Mouse (Mus musculus) liver, adult (tissue): ENCODE results near the gene Tpmt.

ENCODE experiments used
- GATA4 ChIP-seq: IDR thresholded peaks from 2 replicates; pipeline ENCODE4 v1.6.1; 2014; ENCODE audit warnings: mild to moderate bottlenecking, low read length; ENCODE audit not compliant: insufficient replicate concordance

Gene Tpmt

GRCm38 (mm10) chr13:47050009-47050408 is 5.5 kb upstream of the Tpmt start:
- no peak for TF ChIP-seq GATA4

DNA sequence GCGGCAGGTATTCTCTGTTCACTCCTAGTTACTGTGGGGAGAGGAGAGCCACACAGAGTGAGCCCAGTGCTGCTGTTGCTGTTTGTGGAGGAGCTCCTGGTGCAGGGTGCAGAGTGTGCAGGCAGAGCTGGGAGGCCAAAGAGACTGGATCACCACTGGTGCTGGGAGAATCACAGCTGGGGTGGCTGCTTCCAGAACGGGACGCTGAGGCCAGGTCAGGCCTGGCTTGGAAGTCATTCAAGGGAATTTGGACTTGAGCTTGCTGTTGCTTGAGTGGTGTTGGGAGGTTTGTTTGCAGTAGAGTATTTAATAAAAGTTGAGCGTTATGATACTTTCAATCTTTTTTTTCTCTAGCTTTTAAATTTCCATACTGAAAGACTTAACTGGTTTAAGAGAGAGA is 3.5 kb upstream of the Tpmt start:
- TF ChIP-seq GATA4: no peak

- TF ChIP-seq GATA4: no peak
Measured at GRCm38 (mm10) chr13:47043833-47044616, 512 bp downstream of the Tpmt start.

DNA sequence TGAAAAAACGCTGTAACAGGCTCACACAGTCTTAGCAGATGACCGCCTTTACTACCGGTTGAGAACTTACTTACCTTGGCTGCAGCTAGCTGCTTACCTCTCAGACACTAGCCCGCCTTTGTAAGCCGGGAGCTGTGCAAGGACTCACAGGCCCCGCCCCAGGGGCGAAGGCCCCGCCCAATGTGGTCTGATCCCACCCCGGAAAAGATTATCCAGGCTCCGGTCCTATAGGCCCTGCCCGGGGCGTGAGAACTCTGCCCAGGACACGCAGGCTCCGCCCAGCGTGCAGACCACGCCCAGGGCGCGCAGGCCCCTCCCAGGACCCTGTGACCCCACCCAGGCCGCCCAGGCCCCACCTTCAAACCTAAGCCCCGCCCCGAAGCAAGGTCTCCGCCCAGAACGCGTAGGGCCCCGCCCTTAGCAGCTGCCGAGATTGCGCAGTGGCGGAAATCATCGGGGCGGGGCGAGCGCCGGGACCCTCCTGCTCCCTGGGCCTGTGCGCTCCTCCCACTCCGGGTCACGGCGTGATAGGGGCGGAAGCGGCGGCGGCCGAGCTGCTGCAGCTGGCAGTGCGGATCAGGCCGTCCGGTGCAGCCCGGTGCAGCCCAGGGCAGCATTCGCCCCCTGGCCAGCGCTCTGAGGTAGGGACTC is 1.4 kb downstream of the Tpmt start, which contains the start of gene Kdm1b:
TSS of gene Kdm1b (plus strand) at position 470 of the 651 bp plus-strand sequence.
- TF ChIP-seq GATA4: peak; percentile 76; the same call in 1 of the 2 replicates

DNA sequence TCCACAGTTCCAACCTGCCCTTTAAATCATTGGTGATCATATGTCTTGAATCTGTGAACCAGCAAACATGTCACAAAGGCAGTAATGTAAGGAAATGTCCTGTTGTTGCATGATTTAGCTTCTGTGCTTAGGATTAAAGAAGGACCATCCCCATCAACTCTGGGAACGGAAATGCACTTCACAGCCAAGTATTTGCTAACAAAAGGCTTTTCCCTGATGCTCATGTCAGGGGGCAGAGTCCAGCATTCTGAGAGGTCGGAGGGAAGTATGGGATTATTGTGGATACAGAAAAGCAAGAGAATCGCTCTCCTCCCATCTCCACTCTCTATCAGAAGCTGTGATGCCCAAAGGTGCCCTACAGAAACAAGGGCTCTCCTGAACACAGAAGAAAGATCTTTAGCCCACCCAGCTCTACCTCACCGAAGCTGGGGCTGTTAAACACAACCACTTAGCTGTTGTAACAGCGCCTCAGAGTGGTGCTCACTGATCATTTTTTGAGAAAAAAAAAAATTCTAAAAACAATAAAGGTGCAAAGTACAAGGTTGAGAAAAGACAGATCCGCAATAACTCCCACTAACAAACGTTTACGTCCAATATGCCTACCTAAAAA is 2.4 kb downstream of the Tpmt start:
- no peak for TF ChIP-seq GATA4

DNA sequence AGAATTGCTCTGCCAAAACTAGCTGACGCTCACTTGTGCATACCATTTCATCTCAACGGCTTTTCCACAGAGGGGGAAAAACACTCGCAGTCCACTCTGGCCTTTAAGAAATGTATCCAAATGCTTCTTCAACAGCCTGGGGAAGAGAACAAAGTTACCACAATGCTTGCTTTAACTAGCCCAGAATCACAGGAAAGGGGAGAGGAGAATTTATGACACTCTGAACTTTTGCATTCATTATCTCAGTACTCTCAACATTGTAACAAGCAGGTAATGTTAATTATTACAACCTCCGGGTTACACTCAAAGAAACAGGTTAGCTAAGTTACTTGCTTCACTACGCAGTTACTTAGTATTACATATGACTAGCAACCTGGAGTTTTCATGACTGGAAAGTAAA is 4.5 kb downstream of the Tpmt start:
- no peak for TF ChIP-seq GATA4

DNA sequence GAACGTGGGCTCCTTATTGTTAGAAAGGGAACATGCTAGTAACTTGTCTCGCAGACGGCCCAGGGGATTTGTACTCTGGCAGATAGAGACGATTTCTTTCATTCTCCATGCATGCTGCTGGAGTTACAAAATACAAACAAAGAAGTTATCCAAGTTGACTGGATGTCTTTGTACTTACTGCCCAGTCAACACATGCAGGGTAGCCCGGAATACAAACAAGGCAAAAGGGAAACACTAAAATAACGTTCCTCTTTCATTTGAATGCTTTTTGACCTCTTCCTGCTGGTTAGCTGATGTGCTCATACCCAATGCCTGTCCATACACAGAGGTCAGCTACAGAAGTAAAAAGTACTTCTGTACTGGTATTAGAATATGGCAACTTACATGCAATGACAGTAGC is 6.6 kb downstream of the Tpmt start:
- TF ChIP-seq GATA4: no peak

GRCm38 (mm10) chr13:47033602-47034001 is 10.9 kb downstream of the Tpmt start:
- TF ChIP-seq GATA4: no peak

- TF ChIP-seq GATA4: no peak
Measured at GRCm38 (mm10) chr13:47030376-47031107, 14.0 kb downstream of the Tpmt start.

DNA sequence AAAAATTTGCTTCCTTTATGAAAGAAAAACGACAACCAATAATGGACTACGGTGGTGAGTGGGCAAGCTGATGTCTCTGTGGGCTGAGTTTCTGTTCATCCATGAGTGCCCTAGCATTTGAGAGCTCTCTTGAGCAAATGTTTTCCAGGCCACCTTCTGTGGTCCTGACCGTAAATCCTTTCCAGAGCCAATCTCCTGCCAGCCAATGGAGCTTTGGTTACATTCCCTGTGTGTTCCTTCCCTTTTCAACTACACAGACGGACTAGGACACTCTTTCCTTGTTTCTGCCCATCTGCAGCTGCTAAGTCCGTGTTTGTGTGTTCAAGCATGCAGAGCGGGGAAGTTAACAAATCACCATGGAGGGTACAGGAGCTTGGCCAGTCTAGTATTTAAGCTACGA is 23.7 kb downstream of the Tpmt start:
- no peak for TF ChIP-seq GATA4

- no peak for TF ChIP-seq GATA4
Measured at GRCm38 (mm10) chr13:47019774-47020173, 24.8 kb downstream of the Tpmt start.

- TF ChIP-seq GATA4: no peak
Measured at GRCm38 (mm10) chr13:47017259-47017658, 27.3 kb downstream of the Tpmt start.

DNA sequence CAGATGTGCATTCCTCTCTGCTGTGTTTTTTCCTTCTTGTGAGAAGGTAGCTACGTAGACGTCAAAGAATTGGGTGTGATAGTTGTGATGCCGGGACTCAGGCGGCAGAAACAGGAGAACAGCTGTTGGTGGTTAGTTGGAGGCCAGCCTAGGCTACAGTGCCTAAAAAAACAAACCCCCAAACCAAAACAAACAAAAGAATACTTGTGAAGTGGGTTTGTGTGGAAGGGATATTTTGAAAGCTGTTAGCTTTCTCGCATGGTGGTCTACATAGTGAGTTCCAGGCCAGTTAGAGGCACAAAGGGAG is 29.4 kb downstream of the Tpmt start:
- TF ChIP-seq GATA4: no peak

- TF ChIP-seq GATA4: no peak
Measured at GRCm38 (mm10) chr13:47014334-47015194, 30.0 kb downstream of the Tpmt start, which contains the start of gene Nhlrc1. Gene Nhlrc1, minus strand, starts transcription at chr13:47014850.

DNA sequence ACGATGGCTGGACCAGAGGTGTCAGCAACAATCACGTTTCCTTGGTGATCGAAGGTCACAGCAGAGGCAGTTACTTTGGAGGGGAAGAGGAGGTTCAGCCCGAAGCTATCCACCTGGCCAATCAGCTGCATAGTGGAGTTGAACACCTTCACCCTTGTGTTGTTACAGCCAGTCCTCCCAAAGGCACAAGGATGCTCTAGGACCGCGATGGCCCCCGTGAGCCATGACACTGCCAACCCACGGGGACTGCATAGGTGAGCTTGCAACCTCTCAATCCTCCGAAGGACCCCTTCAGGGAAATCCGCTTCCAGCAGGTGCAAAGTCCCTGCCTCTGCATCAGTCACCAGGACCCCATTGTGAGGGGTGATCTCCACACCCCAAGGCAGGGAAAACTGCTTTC is 30.8 kb downstream of the Tpmt start:
- TF ChIP-seq GATA4: no peak
